Mouse (Mus musculus): ENCODE measurements around the gene Cwc27. TPM values are rescaled to one million over a fixed set of nuclear protein-coding genes. Genes with fewer than 3 reads are reported as not detected.

Cwc27 gene
- polyA plus RNA-seq, 1 experiment, result 5.4 TPM

GRCm38 (mm10) chr13:104799566-104800182 is 17.3 kb downstream of the Cwc27 start:
- Histone ChIP-seq H3K4me2 (ENCODE audit: low read depth) (no peak overlapping the region), H3K79me2 (ENCODE audit: control insufficient read depth, insufficient read depth) (no peaks in the 10 kb centered on the region), H3ac (ENCODE audit: control insufficient read depth, insufficient read length) (no peak overlapping the region), H3K36me3 (ENCODE audit: control insufficient read depth, insufficient read depth) (peaks cover 33% of the 10 kb centered on the region), H3K27me3 (ENCODE audit: control insufficient read depth, insufficient read depth, insufficient read length) (no peaks in the 10 kb centered on the region), H3K4me3 (no peak overlapping the region)
- TF ChIP-seq TCF12 (IDR thresholded peaks at IDR 0.05; ENCODE audit: insufficient read depth, poor library complexity, severe bottlenecking) (no peak), REST (IDR thresholded peaks at IDR 0.05; ENCODE audit: insufficient read depth, insufficient read length) (no peak), USF1 (IDR thresholded peaks at IDR 0.05; ENCODE audit: low read depth) (no peak), POLR2AphosphoS2 (IDR thresholded peaks at IDR 0.05; ENCODE audit: insufficient read length, low read depth) (no peak), POLR2A (IDR thresholded peaks at IDR 0.05; ENCODE audit: insufficient read length, low read depth) (no peak), E2F4 (IDR thresholded peaks at IDR 0.05; ENCODE audit: insufficient read depth) (no peak), MAX (IDR thresholded peaks at IDR 0.05; ENCODE audit: low read depth) (no peak), MYOG (IDR thresholded peaks at IDR 0.05; ENCODE audit: control insufficient read depth in 1 of 3, insufficient read depth in 1 of 3, insufficient read length in 2 of 3, low read depth in 2 of 3) (no peak), MYOD1 (IDR thresholded peaks at IDR 0.05; ENCODE audit: control insufficient read depth in 1 of 3, insufficient read length in 2 of 3, low read depth in 2 of 3) (no peak), SRF (IDR thresholded peaks at IDR 0.05; ENCODE audit: control insufficient read depth, insufficient read length, low read depth) (no peak), CEBPB (IDR thresholded peaks at IDR 0.05; ENCODE audit: insufficient read depth, poor library complexity, severe bottlenecking) (no peak), TCF3 (IDR thresholded peaks at IDR 0.05; ENCODE audit: insufficient read length, low read depth) (no peak)

- Histone ChIP-seq H3K4me3 (no peak overlapping the region), H3ac (ENCODE audit: control insufficient read depth, insufficient read length) (no peak overlapping the region), H3K36me3 (ENCODE audit: control insufficient read depth, insufficient read depth) (peaks cover 27% of the 10 kb centered on the region), H3K4me2 (ENCODE audit: low read depth) (no peak overlapping the region), H3K27me3 (ENCODE audit: control insufficient read depth, insufficient read depth, insufficient read length) (no peaks in the 10 kb centered on the region), H3K79me2 (ENCODE audit: control insufficient read depth, insufficient read depth) (no peaks in the 10 kb centered on the region)
- TF ChIP-seq USF1 (IDR thresholded peaks at IDR 0.05; ENCODE audit: low read depth), result no peak
- no peak for TF ChIP-seq POLR2AphosphoS2 (IDR thresholded peaks at IDR 0.05; ENCODE audit: insufficient read length, low read depth)
- TF ChIP-seq POLR2A (IDR thresholded peaks at IDR 0.05; ENCODE audit: insufficient read length, low read depth), result no peak
- no peak for TF ChIP-seq E2F4 (IDR thresholded peaks at IDR 0.05; ENCODE audit: insufficient read depth)
- TF ChIP-seq TCF3 (IDR thresholded peaks at IDR 0.05; ENCODE audit: insufficient read length, low read depth), result no peak
- TF ChIP-seq TCF12 (IDR thresholded peaks at IDR 0.05; ENCODE audit: insufficient read depth, poor library complexity, severe bottlenecking), result no peak
- TF ChIP-seq SRF (IDR thresholded peaks at IDR 0.05; ENCODE audit: control insufficient read depth, insufficient read length, low read depth), result no peak
- no peak for TF ChIP-seq CEBPB (IDR thresholded peaks at IDR 0.05; ENCODE audit: insufficient read depth, poor library complexity, severe bottlenecking)
Measured at GRCm38 (mm10) chr13:104799067-104799466, 17.9 kb downstream of the Cwc27 start.

- H3K4me2 ChIP-seq (ENCODE audit: low read depth), result no peak overlapping the region
- H3ac ChIP-seq (ENCODE audit: control insufficient read depth, insufficient read length), result no peak overlapping the region
- TF ChIP-seq MYOG (IDR thresholded peaks at IDR 0.05; ENCODE audit: control insufficient read depth in 1 of 3, insufficient read depth in 1 of 3, insufficient read length in 2 of 3, low read depth in 2 of 3) (no peak), TCF3 (IDR thresholded peaks at IDR 0.05; ENCODE audit: insufficient read length, low read depth) (no peak), USF1 (IDR thresholded peaks at IDR 0.05; ENCODE audit: low read depth) (no peak), TCF12 (IDR thresholded peaks at IDR 0.05; ENCODE audit: insufficient read depth, poor library complexity, severe bottlenecking) (no peak), MAX (IDR thresholded peaks at IDR 0.05; ENCODE audit: low read depth) (no peak), SRF (IDR thresholded peaks at IDR 0.05; ENCODE audit: control insufficient read depth, insufficient read length, low read depth) (no peak), POLR2A (IDR thresholded peaks at IDR 0.05; ENCODE audit: insufficient read length, low read depth) (no peak), MYOD1 (IDR thresholded peaks at IDR 0.05; ENCODE audit: control insufficient read depth in 1 of 3, insufficient read length in 2 of 3, low read depth in 2 of 3) (no peak), CEBPB (IDR thresholded peaks at IDR 0.05; ENCODE audit: insufficient read depth, poor library complexity, severe bottlenecking) (no peak), E2F4 (IDR thresholded peaks at IDR 0.05; ENCODE audit: insufficient read depth) (no peak), POLR2AphosphoS2 (IDR thresholded peaks at IDR 0.05; ENCODE audit: insufficient read length, low read depth) (no peak), REST (IDR thresholded peaks at IDR 0.05; ENCODE audit: insufficient read depth, insufficient read length) (no peak)
- H3K36me3 ChIP-seq (ENCODE audit: control insufficient read depth, insufficient read depth), result peaks cover 12% of the 10 kb centered on the region
- no peaks in the 10 kb centered on the region for H3K79me2 ChIP-seq (ENCODE audit: control insufficient read depth, insufficient read depth)
- H3K27me3 ChIP-seq (ENCODE audit: control insufficient read depth, insufficient read depth, insufficient read length), result no peaks in the 10 kb centered on the region
- no peak overlapping the region for H3K4me3 ChIP-seq
Measured at GRCm38 (mm10) chr13:104794421-104794820, 22.5 kb downstream of the Cwc27 start.

GRCm38 (mm10) chr13:104792184-104792583 is 24.8 kb downstream of the Cwc27 start, which contains the start of gene Srek1ip1:
Srek1ip1 (plus strand) TSS chr13:104792484.
- Histone ChIP-seq H3K4me2 (ENCODE audit: low read depth) (no peak within 1 kb of the TSS), H3K79me2 (ENCODE audit: control insufficient read depth, insufficient read depth) (no peaks in the 10 kb centered on the region), H3ac (ENCODE audit: control insufficient read depth, insufficient read length) (no peak within 1 kb of the TSS), H3K36me3 (ENCODE audit: control insufficient read depth, insufficient read depth) (peaks cover 17% of the 10 kb centered on the region), H3K27me3 (ENCODE audit: control insufficient read depth, insufficient read depth, insufficient read length) (no peaks in the 10 kb centered on the region), H3K4me3 (no peak within 1 kb of the TSS)
- no peak for TF ChIP-seq POLR2AphosphoS2 (IDR thresholded peaks at IDR 0.05; ENCODE audit: insufficient read length, low read depth)
- no peak for TF ChIP-seq E2F4 (IDR thresholded peaks at IDR 0.05; ENCODE audit: insufficient read depth)
- TF ChIP-seq TCF12 (IDR thresholded peaks at IDR 0.05; ENCODE audit: insufficient read depth, poor library complexity, severe bottlenecking), result no peak
- no peak for TF ChIP-seq MYOD1 (IDR thresholded peaks at IDR 0.05; ENCODE audit: control insufficient read depth in 1 of 3, insufficient read length in 2 of 3, low read depth in 2 of 3)
- no peak for TF ChIP-seq POLR2A (IDR thresholded peaks at IDR 0.05; ENCODE audit: insufficient read length, low read depth)
- no peak for TF ChIP-seq USF1 (IDR thresholded peaks at IDR 0.05; ENCODE audit: low read depth)
- TF ChIP-seq MAX (IDR thresholded peaks at IDR 0.05; ENCODE audit: low read depth), result no peak
- TF ChIP-seq CEBPB (IDR thresholded peaks at IDR 0.05; ENCODE audit: insufficient read depth, poor library complexity, severe bottlenecking), result no peak
- TF ChIP-seq MYOG (IDR thresholded peaks at IDR 0.05; ENCODE audit: control insufficient read depth in 1 of 3, insufficient read depth in 1 of 3, insufficient read length in 2 of 3, low read depth in 2 of 3), result no peak
- TF ChIP-seq REST (IDR thresholded peaks at IDR 0.05; ENCODE audit: insufficient read depth, insufficient read length), result no peak
- no peak for TF ChIP-seq TCF3 (IDR thresholded peaks at IDR 0.05; ENCODE audit: insufficient read length, low read depth)
- no peak for TF ChIP-seq SRF (IDR thresholded peaks at IDR 0.05; ENCODE audit: control insufficient read depth, insufficient read length, low read depth)
